Mouse (Mus musculus) midbrain, embryonic 10.5 days (tissue): ENCODE data around the gene Ccdc60. TPM values are rescaled to one million over a fixed set of nuclear protein-coding genes. Genes with fewer than 3 reads are reported as not detected.

ENCODE experiments used
- DNase-seq: peaks from one replicate; pipeline ENCODE4 v3.0.0-alpha.2; 2017; ENCODE audit warnings: low spot score
- H3K27ac ChIP-seq: fragments of 300-500 bp; sonication (generic); replicated peaks from 2 replicates; pipeline ENCODE4 v1.5.1; 2016; ENCODE audit warnings: mild to moderate bottlenecking
- H3K27me3 ChIP-seq: fragments of 300-500 bp; sonication (generic); 2 replicates; pipeline ENCODE4 v1.6.1; 2016; ENCODE audit warnings: low read depth, mild to moderate bottlenecking; ENCODE audit not compliant: poor library complexity, severe bottlenecking
- H3K36me3 ChIP-seq: fragments of 300-500 bp; sonication (generic); 2 replicates; pipeline ENCODE4 v1.6.1; 2016; ENCODE audit warnings: mild to moderate bottlenecking, moderate library complexity
- H3K4me1 ChIP-seq: fragments of 300-500 bp; sonication (generic); 2 replicates; pipeline ENCODE4 v1.6.1; 2016
- H3K4me3 ChIP-seq: fragments of 300-500 bp; sonication (generic); 2 replicates; pipeline ENCODE4 v1.5.1; 2016; ENCODE audit warnings: mild to moderate bottlenecking, moderate library complexity
- H3K9me3 ChIP-seq: fragments of 300-500 bp; sonication (generic); replicated peaks from 2 replicates; pipeline ENCODE4 v1.6.1; 2016; ENCODE audit warnings: mild to moderate bottlenecking
- WGBS: fragments of 180-500 bp; shearing (Covaris S2); methylation state at CpG from one replicate; pipeline ENCODE4 v1.1.7; 2016; 5-methylcytosine and 5-hydroxymethylcytosine counted together
- polyA plus RNA-seq: library from polyadenylated mRNA; unstranded; fragments of >200 nt; fragmentation: Nextera tagmentation; extraction: Ambion mirVana; gene quantifications from 2 replicates; pipeline ENCODE4 v1.2.1, GENCODE M21; 2016

Gene Ccdc60
- polyA plus RNA-seq, 1 experiment from 2014 or later = 1.7 TPM

- WGBS = 87% methylated on average over 7 of the region's 7 CpGs
- Histone ChIP-seq H3K27me3 (no peaks in the 10 kb centered on the region), H3K4me1 (no peaks in the 10 kb centered on the region), H3K4me3 (no peak overlapping the region), H3K27ac (no peak overlapping the region), H3K36me3 (no peaks in the 10 kb centered on the region), H3K9me3 (no peaks in the 10 kb centered on the region)
- DNase-seq = no peak
These were observed 69.5 kb downstream of the Ccdc60 start for GRCm38 (mm10) chr5:116219288-116219687.

- no peaks in the 10 kb centered on the region for H3K36me3 ChIP-seq
- no peak for DNase-seq
- H3K9me3 ChIP-seq = no peaks in the 10 kb centered on the region
- H3K27me3 ChIP-seq = no peaks in the 10 kb centered on the region
- peaks cover 23% of the 10 kb centered on the region for H3K4me1 ChIP-seq
- H3K4me3 ChIP-seq = no peak overlapping the region
- WGBS = 60% methylated on average over 5 of the region's 5 CpGs
- no peak overlapping the region for H3K27ac ChIP-seq
These were observed 76.1 kb downstream of the Ccdc60 start for GRCm38 (mm10) chr5:116212706-116213105.

DNA sequence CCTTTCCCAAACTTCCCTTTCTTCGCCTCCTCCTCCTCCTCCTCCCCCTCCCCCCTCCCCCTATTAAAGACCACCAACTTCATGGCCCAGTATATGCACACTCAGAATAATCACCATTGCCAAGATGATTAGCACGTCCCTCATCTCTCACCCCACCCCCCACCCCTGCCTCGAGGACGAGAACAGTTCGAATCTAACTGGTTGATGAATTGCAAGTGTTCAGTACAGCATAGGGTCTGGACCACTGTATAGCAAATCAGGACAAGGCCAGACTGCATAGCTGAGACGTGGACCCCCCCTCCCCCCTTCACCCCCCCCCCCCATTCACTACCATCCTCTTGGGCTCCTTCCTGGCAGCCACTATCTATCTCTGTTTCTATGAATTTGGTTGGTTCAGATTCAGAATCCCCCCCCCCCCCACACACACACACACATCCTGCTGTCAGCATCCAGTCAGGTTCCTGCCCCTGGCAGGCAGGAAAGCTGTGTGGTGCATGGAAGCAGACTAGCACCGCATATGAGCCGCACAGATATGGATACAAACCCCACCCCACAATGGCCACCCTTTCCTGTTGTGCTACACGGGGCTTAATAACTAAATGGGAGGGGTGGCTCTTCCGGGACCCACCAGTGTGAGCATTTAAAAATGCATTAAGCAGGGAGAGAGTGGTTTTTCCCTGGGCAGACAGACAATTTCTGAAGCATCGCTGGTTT lies 79.2 kb downstream of the Ccdc60 start:
- Histone ChIP-seq H3K36me3 (no peaks in the 10 kb centered on the region), H3K27ac (peak overlapping the region; percentile 72), H3K4me3 (no peak overlapping the region)

DNA sequence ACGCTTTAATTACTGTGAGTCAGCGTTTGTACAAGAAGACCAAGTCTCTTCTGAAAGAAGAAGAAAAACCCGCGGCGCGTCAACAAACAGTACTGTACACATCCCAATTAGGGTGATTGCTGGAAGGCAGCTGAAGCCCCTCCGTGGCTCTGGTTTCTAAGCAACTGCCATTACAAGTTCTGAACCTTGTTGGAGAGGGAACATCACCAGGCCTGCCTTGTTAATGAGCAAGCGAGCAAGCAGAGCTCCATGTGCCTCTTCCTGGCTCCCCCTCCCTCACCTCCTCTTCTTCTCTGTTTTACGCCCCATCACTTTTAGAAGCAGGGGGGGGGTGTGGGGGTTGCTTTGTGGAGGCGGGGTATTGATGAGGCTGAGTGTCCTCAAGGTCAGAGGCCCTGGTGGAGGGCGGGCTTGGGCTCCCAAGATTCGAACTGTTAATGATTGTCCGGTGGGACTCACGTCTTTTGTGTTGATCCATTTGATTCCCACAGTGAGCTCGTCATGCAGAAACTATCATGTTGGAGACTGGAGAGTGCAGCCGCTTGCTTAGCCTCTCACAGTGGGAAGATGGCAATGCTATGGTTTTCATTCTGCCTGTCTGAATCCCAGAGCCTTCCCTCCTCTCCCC lies 79.9 kb downstream of the Ccdc60 start:
- no peaks in the 10 kb centered on the region for H3K27me3 ChIP-seq
- H3K4me1 ChIP-seq = peaks cover 35% of the 10 kb centered on the region
- WGBS = 36% methylated on average over 16 of the region's 16 CpGs
- no peaks in the 10 kb centered on the region for H3K9me3 ChIP-seq
- H3K36me3 ChIP-seq = no peaks in the 10 kb centered on the region
- H3K4me3 ChIP-seq = no peak overlapping the region
- DNase-seq = peak; percentile 45
- peak overlapping the region; percentile 72 for H3K27ac ChIP-seq

More for the DNA sequence above, 79.2 kb downstream of the Ccdc60 start:
- H3K27me3 ChIP-seq = no peaks in the 10 kb centered on the region
- H3K4me1 ChIP-seq = peaks cover 35% of the 10 kb centered on the region
- H3K9me3 ChIP-seq = no peaks in the 10 kb centered on the region
- WGBS = 59% methylated on average over 11 of the region's 11 CpGs
- DNase-seq = no peak

- no peaks in the 10 kb centered on the region for H3K27me3 ChIP-seq
- H3K36me3 ChIP-seq = no peaks in the 10 kb centered on the region
- 91% methylated on average over 5 of the region's 5 CpGs for WGBS
- no peak overlapping the region for H3K27ac ChIP-seq
- DNase-seq = no peak
- H3K4me1 ChIP-seq = peaks cover 12% of the 10 kb centered on the region
- peaks cover 5% of the 10 kb centered on the region; the same call in 1 of the 2 replicates for H3K9me3 ChIP-seq
- no peak overlapping the region for H3K4me3 ChIP-seq
These were observed 86.1 kb downstream of the Ccdc60 start for GRCm38 (mm10) chr5:116202692-116203091.

DNA sequence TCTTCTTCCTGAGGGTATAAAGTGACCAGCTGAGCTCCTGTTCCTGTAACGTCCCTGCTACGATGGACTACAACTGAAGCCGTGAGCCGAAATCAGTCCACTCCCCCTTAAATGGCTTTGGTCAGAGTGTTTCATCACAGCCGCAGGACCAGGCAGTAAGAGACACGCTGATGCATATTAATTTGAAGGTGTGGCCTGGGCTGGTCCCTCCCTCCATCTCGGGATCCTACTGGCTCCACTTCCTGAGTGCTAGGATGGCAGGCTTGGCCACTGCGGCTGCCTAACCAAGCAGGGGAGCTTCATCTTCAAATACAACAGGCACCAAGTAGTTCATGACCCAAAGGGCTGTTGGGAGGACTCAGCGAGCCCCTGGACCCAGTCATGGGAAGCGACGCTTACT lies 94.3 kb downstream of the Ccdc60 start:
- peaks cover 5% of the 10 kb centered on the region; the same call in 1 of the 2 replicates for H3K9me3 ChIP-seq
- no peak for DNase-seq
- H3K27ac ChIP-seq = 0 out of 2 replicates have a peak overlapping the region, but pooled peaks have one; percentile 38
- peaks cover 16% of the 10 kb centered on the region for H3K4me1 ChIP-seq
- H3K36me3 ChIP-seq = no peaks in the 10 kb centered on the region
- WGBS = 48% methylated on average over 11 of the region's 11 CpGs
- peak overlapping the region; percentile 34 for H3K4me3 ChIP-seq
- peaks cover 18% of the 10 kb centered on the region for H3K27me3 ChIP-seq

GRCm38 (mm10) chr5:116192693-116193092 lies 96.1 kb downstream of the Ccdc60 start:
- Histone ChIP-seq H3K27me3 (peaks cover 18% of the 10 kb centered on the region), H3K4me1 (peaks cover 16% of the 10 kb centered on the region), H3K36me3 (no peaks in the 10 kb centered on the region), H3K27ac (no peak overlapping the region), H3K9me3 (no peaks in the 10 kb centered on the region), H3K4me3 (no peak overlapping the region)
- 72% methylated on average over 9 of the region's 9 CpGs for WGBS
- DNase-seq = no peak

DNA sequence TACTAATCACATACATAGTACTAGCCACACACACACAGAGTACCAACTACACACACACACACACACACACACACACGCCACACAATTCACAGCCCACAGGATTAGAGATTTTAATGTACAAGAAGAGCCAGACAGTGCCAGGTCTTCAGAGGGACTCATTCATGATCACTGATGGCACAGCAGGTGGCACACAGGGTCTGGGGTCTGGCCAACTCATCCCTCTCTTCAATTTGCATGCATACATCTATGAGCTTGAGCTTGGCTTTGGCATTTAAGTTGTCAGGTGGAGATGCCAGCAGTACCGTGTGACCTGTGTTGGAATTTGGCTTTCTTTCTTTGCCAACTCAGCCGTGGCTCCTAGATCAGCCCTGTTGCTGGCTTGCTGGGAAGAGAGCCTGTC lies 97.2 kb downstream of the Ccdc60 start:
- H3K4me1 ChIP-seq = peaks cover 16% of the 10 kb centered on the region
- peaks cover 18% of the 10 kb centered on the region for H3K27me3 ChIP-seq
- 89% methylated on average over 3 of the region's 3 CpGs for WGBS
- no peak overlapping the region for H3K27ac ChIP-seq
- H3K4me3 ChIP-seq = no peak overlapping the region
- DNase-seq = no peak
- H3K9me3 ChIP-seq = no peaks in the 10 kb centered on the region
- H3K36me3 ChIP-seq = no peaks in the 10 kb centered on the region

DNA sequence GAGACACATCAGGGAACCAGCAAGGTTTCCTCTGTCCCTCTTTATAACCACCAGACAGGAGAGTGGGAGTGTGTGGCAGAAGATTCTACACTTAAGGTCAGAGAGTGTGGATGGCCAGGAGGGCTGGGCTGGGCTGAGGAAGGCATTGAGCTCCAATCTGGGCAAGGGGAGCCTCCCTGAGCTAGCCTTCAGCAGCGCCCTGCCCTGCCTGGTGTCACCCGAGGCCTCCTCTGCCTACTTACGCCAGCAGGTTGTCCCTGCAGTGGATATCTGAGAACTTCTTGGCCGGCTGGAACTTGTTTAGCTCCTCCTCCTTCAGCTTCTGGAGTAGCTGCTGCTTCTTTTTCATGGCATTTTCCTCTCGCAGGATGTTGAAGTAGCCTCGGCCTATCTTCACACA lies 99.0 kb downstream of the Ccdc60 start:
- Histone ChIP-seq H3K27me3 (peaks cover 18% of the 10 kb centered on the region), H3K4me1 (peaks cover 16% of the 10 kb centered on the region), H3K4me3 (no peak overlapping the region), H3K27ac (no peak overlapping the region), H3K36me3 (no peaks in the 10 kb centered on the region), H3K9me3 (no peaks in the 10 kb centered on the region)
- no peak for DNase-seq
- WGBS = 52% methylated on average over 6 of the region's 6 CpGs

- no peak overlapping the region for H3K27ac ChIP-seq
- WGBS = 36% methylated on average over 13 of the region's 13 CpGs
- H3K4me1 ChIP-seq = peaks cover 30% of the 10 kb centered on the region
- H3K4me3 ChIP-seq = no peak overlapping the region
- no peaks in the 10 kb centered on the region for H3K36me3 ChIP-seq
- H3K9me3 ChIP-seq = no peaks in the 10 kb centered on the region
- peaks cover 24% of the 10 kb centered on the region for H3K27me3 ChIP-seq
- no peak for DNase-seq
These were observed 108.2 kb downstream of the Ccdc60 start for GRCm38 (mm10) chr5:116180594-116180993.

DNA sequence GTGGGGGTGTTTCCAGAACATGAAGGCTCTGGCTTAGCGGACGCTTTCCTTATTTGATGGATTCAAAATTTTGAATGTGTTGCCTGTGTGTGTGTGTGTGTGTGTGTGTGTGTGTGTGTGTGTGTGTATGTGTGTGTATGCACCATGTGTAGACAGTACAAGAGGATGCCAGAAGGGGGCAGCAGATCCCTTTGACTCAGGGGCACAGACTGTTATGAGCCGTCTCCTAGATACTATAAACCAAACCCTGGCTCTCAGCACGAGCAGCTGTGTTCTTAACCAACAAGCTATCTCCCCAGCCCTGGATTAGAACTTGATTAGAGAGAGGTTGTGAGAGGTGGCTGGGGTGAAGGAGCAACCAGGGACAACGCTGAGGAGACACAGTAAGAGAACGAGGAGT lies 117.1 kb downstream of the Ccdc60 start:
- WGBS = 93% methylated on average over 6 of the region's 6 CpGs
- no peaks in the 10 kb centered on the region for H3K36me3 ChIP-seq
- no peaks in the 10 kb centered on the region for H3K27me3 ChIP-seq
- no peak overlapping the region for H3K27ac ChIP-seq
- no peak for DNase-seq
- H3K4me3 ChIP-seq = no peak overlapping the region
- no peaks in the 10 kb centered on the region for H3K4me1 ChIP-seq
- no peaks in the 10 kb centered on the region for H3K9me3 ChIP-seq

DNA sequence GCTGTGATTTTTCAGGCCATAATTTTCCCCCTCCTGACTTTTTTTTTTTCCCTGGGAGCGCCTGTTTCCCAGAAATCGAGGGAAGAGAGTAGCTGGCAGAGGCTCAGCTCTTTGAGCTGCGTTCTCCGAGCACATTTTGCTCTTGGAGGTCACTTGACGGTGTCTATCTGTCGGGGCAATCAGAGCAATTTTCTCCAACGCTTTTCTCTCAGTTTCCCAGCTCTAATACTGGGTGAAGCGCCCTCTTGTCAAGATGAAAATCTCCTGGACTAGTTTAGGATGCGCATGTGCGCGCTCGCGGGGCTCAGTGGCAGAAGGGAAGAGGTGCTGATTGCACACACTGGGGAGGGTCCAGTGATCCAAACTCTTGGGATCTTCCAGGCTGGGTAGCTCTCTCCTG lies 121.8 kb downstream of the Ccdc60 start:
- Histone ChIP-seq H3K9me3 (no peaks in the 10 kb centered on the region), H3K27me3 (no peaks in the 10 kb centered on the region), H3K4me1 (peaks cover 13% of the 10 kb centered on the region), H3K27ac (no peak overlapping the region), H3K4me3 (no peak overlapping the region), H3K36me3 (no peaks in the 10 kb centered on the region)
- 80% methylated on average over 13 of the region's 13 CpGs for WGBS
- DNase-seq = no peak

GRCm38 (mm10) chr5:116165203-116165888 lies 123.4 kb downstream of the Ccdc60 start:
- 62% methylated on average over 11 of the region's 11 CpGs for WGBS
- DNase-seq = no peak
- H3K4me1 ChIP-seq = peaks cover 13% of the 10 kb centered on the region
- H3K4me3 ChIP-seq = no peak overlapping the region
- no peaks in the 10 kb centered on the region for H3K27me3 ChIP-seq
- H3K9me3 ChIP-seq = no peaks in the 10 kb centered on the region
- H3K36me3 ChIP-seq = no peaks in the 10 kb centered on the region
- H3K27ac ChIP-seq = peak overlapping the region; percentile 65; the same call in 1 of the 2 replicates
